Comparison of ENCODE assay signal across 16 mouse cellular contexts in genomic region chr19:32018585-32018984, GRCm38 (mm10).
A peak's percentile ranks its signal among the peaks of the same experiment; 100 is the strongest.
DNase-seq lines count a peak whose midpoint lies in the region; ATAC-seq and TF ChIP-seq lines count a peak whose summit lies in the region.
"Had no signal": no experiment of that assay in that cellular context is flagged by ENCODE, and none has a peak within 500 bp of the region (broad histone marks: within the 10 kb centered on the region; RNA-seq: fewer than 3 reads in every experiment).

No protein-coding gene starts in this region.

- WGBS in heart, embryonic 11.5 days (ENCODE audit: insufficient replicate concordance) = 45% methylated on average over 7 of the region's 7 CpGs
- 62% methylated on average over 7 of the region's 7 CpGs for WGBS in lung, embryonic 14.5 days
- 49% methylated on average over 7 of the region's 7 CpGs for WGBS in lung, postnatal 0 days

- H3K27me3 ChIP-seq in heart, embryonic 11.5 days (ENCODE audit: control insufficient read depth, insufficient read depth, low read length) = no peaks in the 10 kb centered on the region
- H3K27me3 ChIP-seq in lung, embryonic 14.5 days (ENCODE audit: insufficient read depth, low read length) = no peaks in the 10 kb centered on the region
- H3K27me3 ChIP-seq in lung, postnatal 0 days (replicated peaks; ENCODE audit: insufficient read depth, low read length) = no peaks in the 10 kb centered on the region
- H3K27me3 ChIP-seq: embryonic facial prominence, embryonic 13.5 days; forebrain, embryonic 13.5 days; neural tube, embryonic 12.5 days had no signal

- no peak for TF ChIP-seq EP300 in lung, postnatal 0 days (IDR thresholded peaks at IDR 0.05)

- peaks cover 13% of the 10 kb centered on the region for H3K4me1 ChIP-seq in heart, embryonic 11.5 days (ENCODE audit: control insufficient read depth, insufficient read depth, low read length)
- H3K4me1 ChIP-seq in lung, embryonic 14.5 days (ENCODE audit: insufficient read depth) = no peaks in the 10 kb centered on the region
- no peaks in the 10 kb centered on the region for H3K4me1 ChIP-seq in lung, postnatal 0 days (ENCODE audit: insufficient read depth, low read depth, low read length)
- H3K4me1 ChIP-seq: forebrain, embryonic 13.5 days had no signal

- H3K9ac ChIP-seq in heart, embryonic 11.5 days (ENCODE audit: low read depth, low read length) = no peak overlapping the region
- no peak overlapping the region for H3K9ac ChIP-seq in lung, embryonic 14.5 days
- H3K9ac ChIP-seq in lung, postnatal 0 days (replicated peaks; ENCODE audit: low read depth) = no peak overlapping the region
- H3K9ac ChIP-seq: embryonic facial prominence, embryonic 13.5 days; forebrain, embryonic 13.5 days; liver, embryonic 14.5 days; neural tube, embryonic 12.5 days had no signal

- DNase-seq in heart, adult 9 months (ENCODE audit: low spot score in 2 of 2) = no peak
- DNase-seq in lung, embryonic 14.5 days = peak; percentile 34
- no peak for DNase-seq in lung, postnatal 0 days (ENCODE audit: low spot score)
- DNase-seq in kidney, postnatal 10 days = peak; percentile 24
- DNase-seq in cerebellum, adult 8-10 months = no peak
- no peak for DNase-seq in testis, postnatal 14 days (ENCODE audit: low spot score)
- DNase-seq: cerebellum, adult 9-10 months; lung, postnatal 36 days; midbrain, embryonic 14.5 days had no signal

- peaks cover 4% of the 10 kb centered on the region for H3K36me3 ChIP-seq in heart, embryonic 11.5 days (ENCODE audit: control insufficient read depth, insufficient read depth, low read length)
- H3K36me3 ChIP-seq in lung, embryonic 14.5 days (ENCODE audit: insufficient read depth) = no peaks in the 10 kb centered on the region
- H3K36me3 ChIP-seq in lung, postnatal 0 days (ENCODE audit: insufficient read depth, low read length) = peaks cover 4% of the 10 kb centered on the region; the same call in 1 of the 2 replicates
- H3K36me3 ChIP-seq: neural tube, embryonic 12.5 days had no signal

- peak overlapping the region; percentile 55 for H3K27ac ChIP-seq in heart, embryonic 11.5 days (ENCODE audit: low read depth, low read length)
- no peak overlapping the region for H3K27ac ChIP-seq in lung, embryonic 14.5 days (ENCODE audit: low read depth)
- no peak overlapping the region for H3K27ac ChIP-seq in lung, postnatal 0 days (ENCODE audit: low read length)
- H3K27ac ChIP-seq: embryonic facial prominence, embryonic 13.5 days; forebrain, embryonic 13.5 days; gastrocnemius, adult 2 months; liver, embryonic 14.5 days; neural tube, embryonic 12.5 days had no signal

- no peak for ATAC-seq in heart, embryonic 11.5 days (replicated peaks; ENCODE audit: insufficient number of reproducible peaks, low FRiP score, low TSS enrichment)
- no peak for ATAC-seq in lung, embryonic 14.5 days (ENCODE audit: insufficient read depth)
- ATAC-seq in lung, postnatal 0 days = no peak
- ATAC-seq: activated CD4-positive, CD25-positive, alpha-beta regulatory T cell, adult 4 months; forebrain, embryonic 13.5 days had no signal

- no peak overlapping the region for H3K4me2 ChIP-seq in heart, embryonic 11.5 days
- no peak overlapping the region for H3K4me2 ChIP-seq in lung, embryonic 14.5 days
- H3K4me2 ChIP-seq in lung, postnatal 0 days (replicated peaks; ENCODE audit: low read depth, low read length) = no peak overlapping the region
- H3K4me2 ChIP-seq: embryonic facial prominence, embryonic 13.5 days; forebrain, embryonic 13.5 days; neural tube, embryonic 12.5 days had no signal

- H3K9me3 ChIP-seq in heart, embryonic 11.5 days (replicated peaks; ENCODE audit: control insufficient read depth, low read length) = no peaks in the 10 kb centered on the region
- H3K9me3 ChIP-seq in lung, embryonic 14.5 days (ENCODE audit: low read depth, low read length) = no peaks in the 10 kb centered on the region
- no peaks in the 10 kb centered on the region for H3K9me3 ChIP-seq in lung, postnatal 0 days (ENCODE audit: low read length)
- H3K9me3 ChIP-seq: embryonic facial prominence, embryonic 13.5 days; forebrain, embryonic 13.5 days; neural tube, embryonic 12.5 days had no signal

- no peak overlapping the region for H3K4me3 ChIP-seq in heart, embryonic 11.5 days (ENCODE audit: low read depth, low read length)
- H3K4me3 ChIP-seq in lung, embryonic 14.5 days (ENCODE audit: low read depth, low read length) = no peak overlapping the region
- no peak overlapping the region for H3K4me3 ChIP-seq in lung, postnatal 0 days (ENCODE audit: low read depth, low read length)
- H3K4me3 ChIP-seq: embryonic facial prominence, embryonic 13.5 days; forebrain, embryonic 13.5 days; gastrocnemius, adult 2 months; neural tube, embryonic 12.5 days had no signal

- TF ChIP-seq CTCF in lung, embryonic 14.5 days (IDR thresholded peaks at IDR 0.05; ENCODE audit: low read depth) = no peak
- TF ChIP-seq CTCF in lung, postnatal 0 days (IDR thresholded peaks at IDR 0.05) = no peak

Comparison
In these comparisons a context has a peak if more than half of its experiments do, and no peak if none do; other contexts are left out.
1. DNase-seq: peak in lung, embryonic 14.5 days (single experiment) and kidney, postnatal 10 days (single experiment); none in heart, adult 9 months (0 of 2), lung, postnatal 0 days (single experiment), cerebellum, adult 8-10 months (single experiment) and testis, postnatal 14 days (single experiment).